8 mouse cellular contexts compared by ENCODE assay signal in the genomic region with DNA sequence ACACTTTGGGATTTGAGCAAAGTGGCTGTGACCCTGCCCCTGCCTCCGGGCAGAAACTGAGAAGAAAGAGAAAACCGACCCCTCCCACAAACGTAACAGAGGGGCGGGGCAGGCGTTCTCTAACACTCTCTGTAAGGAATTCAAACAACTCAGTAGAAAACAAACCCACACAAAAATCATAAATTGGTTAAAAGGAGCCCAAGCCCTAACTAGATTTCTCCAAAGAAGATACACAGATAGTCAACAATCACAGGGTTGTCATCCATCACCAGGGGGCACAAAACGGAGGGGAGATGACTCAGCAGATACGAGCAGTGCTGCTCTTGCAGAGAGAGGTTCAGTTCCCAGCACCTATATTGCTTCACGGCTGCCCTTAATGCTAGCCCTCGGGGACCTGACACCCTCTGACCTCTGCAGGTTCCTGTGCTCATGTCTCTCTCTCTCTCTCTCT.
A peak's percentile ranks its signal among the peaks of the same experiment; 100 is the strongest.
DNase-seq lines count a peak whose midpoint lies in the region; ATAC-seq lines count a peak whose summit lies in the region.

No protein-coding gene starts in this region.

- no peak for ATAC-seq in embryonic facial prominence, embryonic 14.5 days (ENCODE audit: low read depth)
- ATAC-seq in intestine, embryonic 16.5 days = peak; percentile 43; the same call in 1 of the 2 replicates
- ATAC-seq in megakaryocyte, adult 5-6 weeks (ENCODE audit: poor library complexity, severe bottlenecking) = peak; percentile 62

- WGBS in heart, embryonic 10.5 days = 5% methylated on average over 9 of the region's 9 CpGs
- WGBS in embryonic facial prominence, embryonic 14.5 days = under 1% methylated on average over 9 of the region's 9 CpGs
- 5% methylated on average over 9 of the region's 9 CpGs for WGBS in intestine, embryonic 16.5 days

- intact Hi-C loops in heart, postnatal 25 days (cut with DNase I) = no loop called here

- DNase-seq in heart, embryonic 10.5 days (ENCODE audit: low spot score) = no peak
- DNase-seq in heart, postnatal 25 days (ENCODE audit: low spot score) = no peak
- DNase-seq in embryonic facial prominence, embryonic 14.5 days (ENCODE audit: low spot score) = peak; percentile 49
- DNase-seq in yolk sac, embryonic 10.5 days (ENCODE audit: low spot score) = peak; percentile 50
- no peak for DNase-seq in testis, postnatal 10 days (ENCODE audit: low spot score)
- no peak for DNase-seq in right cerebral cortex, postnatal 14 days

- peak overlapping the region; percentile 51 for H3K4me2 ChIP-seq in embryonic facial prominence, embryonic 14.5 days (ENCODE audit: low read depth, low read length)
- H3K4me2 ChIP-seq in intestine, embryonic 16.5 days (ENCODE audit: low read depth, low read length) = peak overlapping the region; percentile 43

- H3K9me3 ChIP-seq in heart, embryonic 10.5 days = no peaks in the 10 kb centered on the region
- H3K9me3 ChIP-seq in embryonic facial prominence, embryonic 14.5 days (ENCODE audit: control insufficient read depth, low read length) = no peaks in the 10 kb centered on the region
- H3K9me3 ChIP-seq in intestine, embryonic 16.5 days (ENCODE audit: control insufficient read depth, low read length) = no peaks in the 10 kb centered on the region

- H3K27me3 ChIP-seq in heart, embryonic 10.5 days (ENCODE audit: insufficient read depth, poor library complexity, severe bottlenecking) = no peaks in the 10 kb centered on the region
- H3K27me3 ChIP-seq in embryonic facial prominence, embryonic 14.5 days (replicated peaks; ENCODE audit: control insufficient read depth, insufficient read depth, low read length) = no peaks in the 10 kb centered on the region
- no peaks in the 10 kb centered on the region for H3K27me3 ChIP-seq in intestine, embryonic 16.5 days (replicated peaks; ENCODE audit: control insufficient read depth, insufficient read depth, low read length)

- H3K9ac ChIP-seq in embryonic facial prominence, embryonic 14.5 days (ENCODE audit: low read depth, low read length) = 0 out of 2 replicates have a peak overlapping the region, but pooled peaks have one; percentile 1
- peak overlapping the region; percentile 24; the same call in 1 of the 2 replicates for H3K9ac ChIP-seq in intestine, embryonic 16.5 days (ENCODE audit: low read depth, low read length)

- peaks cover 32% of the 10 kb centered on the region for H3K4me1 ChIP-seq in heart, embryonic 10.5 days
- H3K4me1 ChIP-seq in embryonic facial prominence, embryonic 14.5 days (ENCODE audit: control insufficient read depth, insufficient read depth, low read length) = peaks cover 16% of the 10 kb centered on the region
- peaks cover 9% of the 10 kb centered on the region; the same call in 1 of the 2 replicates for H3K4me1 ChIP-seq in intestine, embryonic 16.5 days (ENCODE audit: control insufficient read depth, insufficient read depth, low read length)

- H3K4me3 ChIP-seq in heart, embryonic 10.5 days = peak overlapping the region; percentile 46
- H3K4me3 ChIP-seq in embryonic facial prominence, embryonic 14.5 days (ENCODE audit: low read depth, low read length) = peak overlapping the region; percentile 28
- peak overlapping the region; percentile 33 for H3K4me3 ChIP-seq in intestine, embryonic 16.5 days (ENCODE audit: low read length)

- no peaks in the 10 kb centered on the region for H3K36me3 ChIP-seq in heart, embryonic 10.5 days
- no peaks in the 10 kb centered on the region for H3K36me3 ChIP-seq in embryonic facial prominence, embryonic 14.5 days (ENCODE audit: control insufficient read depth, insufficient read depth, low read length)
- no peaks in the 10 kb centered on the region for H3K36me3 ChIP-seq in intestine, embryonic 16.5 days (ENCODE audit: control insufficient read depth, insufficient read depth, low read length)

- H3K27ac ChIP-seq in heart, embryonic 10.5 days = peak overlapping the region; percentile 67; the same call in 1 of the 2 replicates
- H3K27ac ChIP-seq in embryonic facial prominence, embryonic 14.5 days (replicated peaks; ENCODE audit: low read depth, low read length) = no peak overlapping the region
- H3K27ac ChIP-seq in intestine, embryonic 16.5 days (ENCODE audit: low read length) = no peak overlapping the region

Comparison
In these comparisons a context has a peak if more than half of its experiments do, and no peak if none do; other contexts are left out.
1. DNase-seq: peak in embryonic facial prominence, embryonic 14.5 days (single experiment) and yolk sac, embryonic 10.5 days (single experiment); none in heart, embryonic 10.5 days (single experiment), heart, postnatal 25 days (single experiment), testis, postnatal 10 days (single experiment) and right cerebral cortex, postnatal 14 days (single experiment).
2. Peak in every context shown above with its lines, with median percentiles within 50 percentile points of each other: H3K4me3 ChIP-seq.